ENCODE assay signal across 8 mouse cellular contexts in the genomic region with DNA sequence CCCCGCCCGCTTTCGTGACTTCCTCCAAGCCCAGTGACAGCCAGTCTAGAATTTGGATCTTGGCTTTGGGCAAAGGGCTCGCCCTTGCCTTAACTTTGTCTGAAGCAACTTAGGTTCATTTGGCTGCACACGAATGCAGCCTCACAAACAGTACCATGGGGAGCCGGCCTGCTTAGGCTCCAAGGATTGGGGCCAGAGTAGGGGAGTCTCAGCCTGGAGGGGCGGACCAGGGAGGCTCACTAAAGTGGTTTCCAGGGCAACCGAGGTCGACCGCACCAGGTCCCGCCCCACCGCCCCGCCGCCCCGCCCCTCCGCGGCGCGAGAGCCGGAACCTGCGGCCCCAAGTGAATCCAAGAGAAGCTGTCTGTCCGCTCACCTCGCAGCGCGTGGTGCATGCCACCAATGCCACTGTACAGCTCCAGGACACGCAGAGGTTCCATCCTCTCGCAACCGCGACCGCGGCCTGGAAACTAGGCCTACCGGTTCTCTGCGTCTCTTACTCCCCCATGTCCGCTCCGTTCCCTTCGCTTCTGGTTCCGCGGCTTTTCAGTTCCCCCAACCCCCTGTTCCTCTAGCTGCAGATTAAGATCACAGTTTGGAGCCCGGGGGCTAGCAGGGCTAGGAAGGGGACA. TPM values are rescaled to one million over a fixed set of nuclear protein-coding genes. Genes with fewer than 3 reads are reported as not detected.
DNase-seq lines count a peak whose midpoint lies in the region; ATAC-seq and TF ChIP-seq lines count a peak whose summit lies in the region.

A gene (minus strand): TSS at position 476 of the 632 bp plus-strand sequence.

- H3K9ac ChIP-seq in embryonic facial prominence, embryonic 13.5 days: peak within 1 kb of the TSS; percentile 78
- H3K9ac ChIP-seq in heart, adult 2 months (ENCODE audit: low read depth, low read length): peak within 1 kb of the TSS; percentile 81
- peak within 1 kb of the TSS; percentile 72 for H3K9ac ChIP-seq in limb, embryonic 12.5 days (replicated peaks)
- H3K9ac ChIP-seq in midbrain, embryonic 14.5 days (replicated peaks; ENCODE audit: low read length): peak within 1 kb of the TSS; percentile 83

- peak within 1 kb of the TSS; percentile 60 for H3K4me2 ChIP-seq in embryonic facial prominence, embryonic 13.5 days
- H3K4me2 ChIP-seq in limb, embryonic 12.5 days: peak within 1 kb of the TSS; percentile 61
- H3K4me2 ChIP-seq in midbrain, embryonic 14.5 days (ENCODE audit: low read length): peak within 1 kb of the TSS; percentile 69

- TF ChIP-seq POLR2A in heart, adult 2 months (IDR thresholded peaks at IDR 0.05; ENCODE audit: insufficient read depth, low read depth, low read length): peak; percentile 78
- no peak for TF ChIP-seq POLR2A in kidney, adult 2 months (IDR thresholded peaks at IDR 0.05; ENCODE audit: low read depth, low read length)

- no peak for TF ChIP-seq CTCF in heart, adult 2 months (IDR thresholded peaks at IDR 0.05)
- no peak for TF ChIP-seq CTCF in kidney, adult 2 months (conservative IDR thresholded peaks at IDR 0.05; ENCODE audit: insufficient read depth, insufficient read length, low read depth, low read length)

- no peaks in the 10 kb centered on the region for H3K9me3 ChIP-seq in embryonic facial prominence, embryonic 13.5 days
- no peaks in the 10 kb centered on the region for H3K9me3 ChIP-seq in limb, embryonic 12.5 days
- no peaks in the 10 kb centered on the region for H3K9me3 ChIP-seq in midbrain, embryonic 14.5 days (ENCODE audit: control insufficient read depth, low read length)

- peak within 1 kb of the TSS; percentile 59 for H3K4me3 ChIP-seq in embryonic facial prominence, embryonic 13.5 days
- H3K4me3 ChIP-seq in heart, adult 2 months: peak within 1 kb of the TSS; percentile 80
- peak within 1 kb of the TSS; percentile 77 for H3K4me3 ChIP-seq in kidney, adult 2 months (ENCODE audit: insufficient read depth, low read depth, low read length)
- H3K4me3 ChIP-seq in limb, embryonic 12.5 days (replicated peaks): peak within 1 kb of the TSS; percentile 60
- peak within 1 kb of the TSS; percentile 70 for H3K4me3 ChIP-seq in midbrain, embryonic 14.5 days (replicated peaks; ENCODE audit: low read depth, low read length)

- ATAC-seq in embryonic facial prominence, embryonic 13.5 days (ENCODE audit: insufficient number of reproducible peaks, insufficient read depth, low FRiP score, low TSS enrichment, low read depth): peak; percentile 98
- ATAC-seq in limb, embryonic 12.5 days (ENCODE audit: insufficient number of reproducible peaks, insufficient read depth, low FRiP score, low TSS enrichment, low read depth): peak; percentile 100
- peak; percentile 96 for ATAC-seq in midbrain, embryonic 14.5 days (ENCODE audit: low FRiP score, low TSS enrichment)

- intact Hi-C loops in heart, adult 2 months (cut with DNase I): loop anchor here (1.0 kb wide), 1 partner anchor 30 kb away; no protein-coding TSS in a partner anchor

- DNase-seq in 416B (ENCODE audit: low read depth): peak; percentile 93
- DNase-seq in adrenal gland, postnatal 4 days (ENCODE audit: low spot score in 2 of 2): peak; percentile 70 to 77
- DNase-seq in heart, adult 2 months: peak; percentile 89 to 90
- DNase-seq in kidney, adult 2 months: peak; percentile 92
- DNase-seq in midbrain, embryonic 14.5 days: peak; percentile 87
- peak; percentile 70 for DNase-seq in spleen, adult 12 weeks (ENCODE audit: low spot score)

- H3K36me3 ChIP-seq in embryonic facial prominence, embryonic 13.5 days: no peaks in the 10 kb centered on the region
- H3K36me3 ChIP-seq in heart, adult 2 months (ENCODE audit: control insufficient read depth, insufficient read depth, low read length): no peaks in the 10 kb centered on the region; the same call in 1 of the 2 replicates
- no peaks in the 10 kb centered on the region for H3K36me3 ChIP-seq in kidney, adult 2 months (ENCODE audit: control insufficient read depth, insufficient read depth, low read length)
- H3K36me3 ChIP-seq in limb, embryonic 12.5 days: no peaks in the 10 kb centered on the region
- no peaks in the 10 kb centered on the region for H3K36me3 ChIP-seq in midbrain, embryonic 14.5 days (ENCODE audit: control insufficient read depth, insufficient read depth, low read length)

- no peak for TF ChIP-seq EP300 in heart, adult 2 months (IDR thresholded peaks at IDR 0.05; ENCODE audit: insufficient read depth, low read depth, low read length)

- peak within 1 kb of the TSS; percentile 97 for H3K27ac ChIP-seq in embryonic facial prominence, embryonic 13.5 days
- peak within 1 kb of the TSS; percentile 96 for H3K27ac ChIP-seq in heart, adult 2 months
- H3K27ac ChIP-seq in kidney, adult 2 months (ENCODE audit: insufficient read depth, low read depth, low read length): peak within 1 kb of the TSS; percentile 86
- H3K27ac ChIP-seq in limb, embryonic 12.5 days: peak within 1 kb of the TSS; percentile 94
- H3K27ac ChIP-seq in midbrain, embryonic 14.5 days (replicated peaks; ENCODE audit: low read depth, low read length): peak within 1 kb of the TSS; percentile 92

- peaks cover 5% of the 10 kb centered on the region; the same call in 1 of the 2 replicates for H3K4me1 ChIP-seq in embryonic facial prominence, embryonic 13.5 days
- H3K4me1 ChIP-seq in heart, adult 2 months (ENCODE audit: control insufficient read depth, insufficient read depth, low read length): peaks cover 1% of the 10 kb centered on the region; the same call in 1 of the 2 replicates
- no peaks in the 10 kb centered on the region for H3K4me1 ChIP-seq in kidney, adult 2 months (ENCODE audit: control insufficient read depth, insufficient read depth, low read length)
- 0 out of 2 replicates have a peak, but pooled peaks cover 6% of the 10 kb centered on the region for H3K4me1 ChIP-seq in limb, embryonic 12.5 days (replicated peaks)
- H3K4me1 ChIP-seq in midbrain, embryonic 14.5 days (ENCODE audit: control insufficient read depth, insufficient read depth, low read length): 0 out of 2 replicates have a peak, but pooled peaks cover 2% of the 10 kb centered on the region

- no peaks in the 10 kb centered on the region for H3K27me3 ChIP-seq in embryonic facial prominence, embryonic 13.5 days
- no peaks in the 10 kb centered on the region for H3K27me3 ChIP-seq in heart, adult 2 months (ENCODE audit: control insufficient read depth, insufficient read depth, low read length)
- H3K27me3 ChIP-seq in kidney, adult 2 months (replicated peaks; ENCODE audit: control insufficient read depth, insufficient read depth, low read length): no peaks in the 10 kb centered on the region
- H3K27me3 ChIP-seq in limb, embryonic 12.5 days: no peaks in the 10 kb centered on the region
- no peaks in the 10 kb centered on the region for H3K27me3 ChIP-seq in midbrain, embryonic 14.5 days (ENCODE audit: control insufficient read depth, insufficient read depth, low read length)

- under 1% methylated on average over 39 of the region's 39 CpGs for WGBS in embryonic facial prominence, embryonic 13.5 days
- WGBS in heart, adult 2 months: under 1% methylated on average over 37 of the region's 39 CpGs
- under 1% methylated on average over 39 of the region's 39 CpGs for WGBS in kidney, adult 2 months
- under 1% methylated on average over 39 of the region's 39 CpGs for WGBS in limb, embryonic 12.5 days
- under 1% methylated on average over 39 of the region's 39 CpGs for WGBS in midbrain, embryonic 14.5 days

- peaks cover 2% of the 10 kb centered on the region; the same call in 1 of the 2 replicates for H3K79me2 ChIP-seq in heart, adult 2 months (replicated peaks; ENCODE audit: control insufficient read depth, insufficient read depth, low read length)

RNA-seq across cellular contexts. Expression of the gene that starts here (rescaled TPM):
- 1 to 10 TPM; 7.8 to 9.4 TPM for total RNA-seq in adrenal gland, postnatal 4 days (2021)
- 8.6 and 10.4 TPM in 2 replicates for polyA plus RNA-seq in embryonic facial prominence, embryonic 13.5 days (2015; fragmentation: Nextera tagmentation; extraction: Ambion mirVana)
- total RNA-seq in heart, adult 2 months (2021): 1 to 10 TPM; 5.2 to 7.0 TPM
- 3.3 and 7.8 TPM in 2 replicates for polyA plus RNA-seq in heart, adult 2 months (2012; rRNA removed)
- polyA plus RNA-seq in kidney, adult 2 months (2012; rRNA removed): 3.4 and 5.5 TPM in 2 replicates
- 9.3 and 11.0 TPM in 2 replicates for polyA plus RNA-seq in limb, embryonic 12.5 days (2016; fragmentation: Nextera tagmentation; extraction: Ambion mirVana)
- 8.6 and 8.9 TPM in 2 replicates for polyA plus RNA-seq in midbrain, embryonic 14.5 days (2014; fragmentation: Nextera tagmentation; extraction: Ambion mirVana)

Comparison
In these comparisons a context has a peak if more than half of its experiments do, and no peak if none do; other contexts are left out.
1. Peak in every context shown above with its lines: DNase-seq, ATAC-seq, H3K4me3 ChIP-seq and H3K27ac ChIP-seq.